Mouse (Mus musculus): ENCODE results near the gene Pfdn6. TPM values are rescaled to one million over a fixed set of nuclear protein-coding genes. Genes with fewer than 3 reads are reported as not detected.
"Not testable (repeated sequence)": the region's sequence is repeated elsewhere in the genome, so short reads cannot be mapped to it uniquely, and the experiment has no call there.

Pfdn6 gene
- polyA plus RNA-seq, 1 experiment from 2014 or later, result 203 TPM

GRCm38 (mm10) chr17:33909077-33909868, 30.9 kb downstream of the Pfdn6 start, which contains the start of gene Daxx:
Gene Daxx (plus strand): TSS chr17:33909414.
- peak; percentile 96 for ATAC-seq (ENCODE audit: low FRiP score, low read depth)
- Histone ChIP-seq H3K9me3 (no peaks in the 10 kb centered on the region), H3K4me1 (peaks cover 27% of the 10 kb centered on the region), H3K4me3 (peak within 1 kb of the TSS; percentile 81), H3K27me3 (no peaks in the 10 kb centered on the region), H3K9ac (replicated peaks) (peak within 1 kb of the TSS; percentile 88), H3K4me2 (replicated peaks) (peak within 1 kb of the TSS; percentile 97), H3K27ac (replicated peaks) (peak within 1 kb of the TSS; percentile 86), H3K36me3 (peaks cover 31% of the 10 kb centered on the region)
- under 1% methylated on average over 68 of the region's 68 CpGs for WGBS

- Histone ChIP-seq H3K9me3 (no peaks in the 10 kb centered on the region), H3K4me1 (peaks cover 27% of the 10 kb centered on the region), H3K27ac (replicated peaks) (peak overlapping the region; percentile 86), H3K9ac (replicated peaks) (peak overlapping the region; percentile 72), H3K27me3 (no peaks in the 10 kb centered on the region), H3K4me2 (replicated peaks) (peak overlapping the region; percentile 97), H3K36me3 (peaks cover 24% of the 10 kb centered on the region), H3K4me3 (peak overlapping the region; percentile 81)
- WGBS, result under 1% methylated on average over 44 of the region's 44 CpGs
- no peak; the same call in 1 of the 2 replicates for ATAC-seq (ENCODE audit: low FRiP score, low read depth)
These were observed 31.6 kb downstream of the Pfdn6 start for GRCm38 (mm10) chr17:33908331-33909076.

- peaks cover 13% of the 10 kb centered on the region for H3K4me1 ChIP-seq
- H3K9ac ChIP-seq (replicated peaks); H3K27me3 ChIP-seq; H3K36me3 ChIP-seq; H3K9me3 ChIP-seq; H3K4me3 ChIP-seq; H3K27ac ChIP-seq (replicated peaks); H3K4me2 ChIP-seq (replicated peaks); ATAC-seq (ENCODE audit: low FRiP score, low read depth): not testable (repeated sequence)
- WGBS, result 64% methylated on average over 1 of the region's 4 CpGs
These were observed 35.3 kb downstream of the Pfdn6 start, which contains the start of gene Platr17 for GRCm38 (mm10) chr17:33904835-33905234. Gene Platr17 (plus strand): TSS chr17:33905135.

- H3K27me3 ChIP-seq; ATAC-seq (ENCODE audit: low FRiP score, low read depth); H3K4me3 ChIP-seq; H3K9ac ChIP-seq (replicated peaks); H3K4me2 ChIP-seq (replicated peaks); H3K9me3 ChIP-seq; H3K36me3 ChIP-seq; H3K27ac ChIP-seq (replicated peaks): not testable (repeated sequence)
- 75% methylated on average over 6 of the region's 6 CpGs for WGBS
- peaks cover 12% of the 10 kb centered on the region for H3K4me1 ChIP-seq
These were observed 36.1 kb downstream of the Pfdn6 start for GRCm38 (mm10) chr17:33903911-33904651.

GRCm38 (mm10) chr17:33902491-33902890, 37.7 kb downstream of the Pfdn6 start:
- H3K27ac ChIP-seq (replicated peaks), result no peak overlapping the region
- WGBS, result 88% methylated on average over 7 of the region's 7 CpGs

GRCm38 (mm10) chr17:33902079-33902478, 38.1 kb downstream of the Pfdn6 start:
- WGBS, result 82% methylated on average over 4 of the region's 4 CpGs
- no peak overlapping the region for H3K27ac ChIP-seq (replicated peaks)
- no peak overlapping the region for H3K4me2 ChIP-seq (replicated peaks)
- no peaks in the 10 kb centered on the region for H3K36me3 ChIP-seq
- no peaks in the 10 kb centered on the region for H3K9me3 ChIP-seq
- no peaks in the 10 kb centered on the region for H3K4me1 ChIP-seq
- H3K4me3 ChIP-seq, result no peak overlapping the region
- no peak overlapping the region for H3K9ac ChIP-seq (replicated peaks)
- ATAC-seq (ENCODE audit: low FRiP score, low read depth), result no peak
- H3K27me3 ChIP-seq, result no peaks in the 10 kb centered on the region

More at GRCm38 (mm10) chr17:33902491-33902890, 37.7 kb downstream of the Pfdn6 start:
- H3K9me3 ChIP-seq, result no peaks in the 10 kb centered on the region
- no peak overlapping the region for H3K9ac ChIP-seq (replicated peaks)
- H3K4me3 ChIP-seq, result no peak overlapping the region
- no peak overlapping the region for H3K4me2 ChIP-seq (replicated peaks)
- H3K36me3 ChIP-seq, result no peaks in the 10 kb centered on the region
- no peak for ATAC-seq (ENCODE audit: low FRiP score, low read depth)
- no peaks in the 10 kb centered on the region for H3K4me1 ChIP-seq
- H3K27me3 ChIP-seq, result no peaks in the 10 kb centered on the region

GRCm38 (mm10) chr17:33901653-33902052, 38.5 kb downstream of the Pfdn6 start:
- Histone ChIP-seq H3K27me3 (no peaks in the 10 kb centered on the region), H3K4me2 (replicated peaks) (no peak overlapping the region), H3K27ac (replicated peaks) (no peak overlapping the region), H3K4me3 (no peak overlapping the region), H3K9me3 (no peaks in the 10 kb centered on the region), H3K9ac (replicated peaks) (no peak overlapping the region), H3K4me1 (no peaks in the 10 kb centered on the region), H3K36me3 (no peaks in the 10 kb centered on the region)
- 78% methylated on average over 4 of the region's 4 CpGs for WGBS
- ATAC-seq (ENCODE audit: low FRiP score, low read depth), result no peak

- Histone ChIP-seq H3K27me3 (no peaks in the 10 kb centered on the region), H3K27ac (replicated peaks) (no peak overlapping the region), H3K36me3 (no peaks in the 10 kb centered on the region), H3K4me3 (no peak overlapping the region), H3K9me3 (no peaks in the 10 kb centered on the region), H3K4me2 (replicated peaks) (no peak overlapping the region), H3K9ac (replicated peaks) (no peak overlapping the region), H3K4me1 (no peaks in the 10 kb centered on the region)
- no peak for ATAC-seq (ENCODE audit: low FRiP score, low read depth)
- 82% methylated on average over 4 of the region's 4 CpGs for WGBS
These were observed 39.2 kb downstream of the Pfdn6 start for GRCm38 (mm10) chr17:33900989-33901314.

- H3K9me3 ChIP-seq, result no peaks in the 10 kb centered on the region
- H3K36me3 ChIP-seq, result no peaks in the 10 kb centered on the region
- WGBS, result 75% methylated on average over 7 of the region's 7 CpGs
- H3K4me2 ChIP-seq (replicated peaks), result no peak overlapping the region
- H3K4me1 ChIP-seq, result no peaks in the 10 kb centered on the region
- ATAC-seq (ENCODE audit: low FRiP score, low read depth), result no peak
- no peaks in the 10 kb centered on the region for H3K27me3 ChIP-seq
- no peak overlapping the region for H3K9ac ChIP-seq (replicated peaks)
- H3K4me3 ChIP-seq, result no peak overlapping the region
- no peak overlapping the region for H3K27ac ChIP-seq (replicated peaks)
These were observed 39.7 kb downstream of the Pfdn6 start for GRCm38 (mm10) chr17:33900281-33900988.

GRCm38 (mm10) chr17:33899642-33900041, 40.5 kb downstream of the Pfdn6 start:
- no peaks in the 10 kb centered on the region for H3K9me3 ChIP-seq
- no peak overlapping the region for H3K4me3 ChIP-seq
- no peaks in the 10 kb centered on the region for H3K4me1 ChIP-seq
- H3K9ac ChIP-seq (replicated peaks), result no peak overlapping the region
- H3K4me2 ChIP-seq (replicated peaks), result no peak overlapping the region
- 79% methylated on average over 4 of the region's 4 CpGs for WGBS
- H3K27ac ChIP-seq (replicated peaks), result no peak overlapping the region
- H3K36me3 ChIP-seq, result no peaks in the 10 kb centered on the region
- ATAC-seq (ENCODE audit: low FRiP score, low read depth), result no peak
- H3K27me3 ChIP-seq, result no peaks in the 10 kb centered on the region

GRCm38 (mm10) chr17:33898193-33898592, 42.0 kb downstream of the Pfdn6 start:
- not testable (repeated sequence) for ATAC-seq (ENCODE audit: low FRiP score, low read depth); H3K36me3 ChIP-seq; H3K9ac ChIP-seq (replicated peaks); H3K4me3 ChIP-seq; H3K9me3 ChIP-seq; H3K27ac ChIP-seq (replicated peaks); H3K27me3 ChIP-seq; H3K4me1 ChIP-seq; H3K4me2 ChIP-seq (replicated peaks)
- WGBS, result 86% methylated on average over 4 of the region's 4 CpGs

All from midbrain, embryonic 12.5 days (tissue).